Mouse (Mus musculus): ENCODE measurements around the gene Tpcn1.

Tpcn1 gene

DNA sequence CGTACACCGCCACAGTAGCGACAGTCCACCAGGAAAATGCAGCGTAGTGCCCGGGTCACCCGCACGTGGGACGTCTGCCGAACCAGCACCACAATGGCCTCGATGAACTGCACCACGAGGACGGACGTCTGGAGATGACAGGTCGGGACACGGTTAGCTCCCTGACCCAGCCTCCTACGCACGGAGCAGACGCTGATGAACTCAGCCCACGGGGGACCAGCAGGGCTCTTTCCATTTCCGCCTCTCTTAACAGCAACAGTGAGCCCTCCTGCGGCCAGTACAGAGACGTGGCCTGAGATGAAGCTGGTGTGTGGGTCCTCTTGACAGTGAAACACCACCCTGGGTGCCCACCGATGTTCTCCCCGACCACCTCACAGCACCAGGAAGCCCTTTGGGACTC lies 32.6 kb downstream of the Tpcn1 start:
- no peak for DNase-seq

DNA sequence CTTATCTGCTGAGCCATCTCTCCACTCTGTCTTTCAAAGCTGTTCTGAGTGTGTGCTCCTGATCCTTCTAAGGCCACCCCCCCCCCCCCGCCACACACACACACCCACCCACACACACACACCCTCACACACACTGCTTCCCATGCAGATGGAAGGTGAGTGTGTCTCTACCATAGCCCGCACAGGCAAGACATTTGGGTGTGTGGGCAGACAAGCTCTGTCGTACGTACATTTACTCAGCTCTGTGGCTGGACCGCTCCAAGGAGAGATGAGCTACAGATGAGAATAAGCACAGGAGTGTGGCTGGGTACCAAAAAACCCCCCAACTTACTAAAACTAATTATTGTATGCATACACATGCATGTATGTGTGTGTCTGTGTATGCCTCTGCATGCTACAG lies 37.8 kb downstream of the Tpcn1 start:
- no peak for DNase-seq

DNA sequence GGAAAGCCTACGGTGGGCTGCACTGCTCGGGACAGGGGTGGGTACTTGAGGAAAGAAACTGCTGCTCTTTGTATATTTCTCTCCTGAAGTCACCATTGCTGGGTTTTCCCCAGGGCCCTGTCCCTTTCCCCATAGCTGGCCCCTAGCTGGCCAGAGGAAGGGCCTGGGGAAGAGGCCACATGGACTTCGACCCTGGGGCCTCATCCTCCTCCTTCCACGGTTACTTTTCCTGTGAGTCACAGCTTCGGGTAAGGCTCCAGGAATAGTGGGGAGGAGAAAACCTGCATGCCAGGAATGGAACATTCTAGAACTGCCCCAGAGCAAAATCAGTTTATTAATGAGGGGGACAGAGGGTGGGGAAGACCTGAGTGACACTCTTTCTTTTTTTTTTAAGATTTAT lies 38.3 kb downstream of the Tpcn1 start:
- DNase-seq = peak; percentile 55 to 69

DNA sequence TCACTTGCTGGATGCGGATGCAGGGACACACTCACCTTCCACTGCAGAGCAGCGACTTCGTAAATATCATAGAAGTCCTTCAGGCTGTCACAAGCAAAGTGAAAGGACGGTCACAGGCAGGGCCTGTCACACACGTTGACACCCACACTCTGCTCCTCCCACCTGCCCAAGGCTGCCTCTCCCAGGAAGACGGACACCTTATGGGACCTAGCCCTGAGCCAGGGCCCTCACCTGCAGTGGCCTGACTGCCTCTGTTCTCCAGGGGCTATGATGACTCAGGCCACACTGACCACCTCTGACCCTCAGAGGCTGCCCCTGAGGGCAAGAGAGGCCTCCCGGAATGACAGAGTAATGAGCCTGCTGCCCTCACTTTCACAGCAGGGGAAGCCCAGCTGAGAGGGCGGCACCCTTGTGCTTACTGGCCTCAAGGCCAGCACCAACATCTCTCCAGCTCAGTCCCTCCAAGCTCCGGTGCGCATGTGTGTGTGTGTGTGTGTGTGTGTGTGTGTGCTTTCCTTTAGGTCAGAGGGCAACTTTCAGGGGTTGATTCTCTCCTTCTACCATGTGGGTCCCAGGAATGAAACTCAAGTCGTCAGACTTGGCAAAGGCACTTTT lies 40.1 kb downstream of the Tpcn1 start:
- no peak for DNase-seq

DNA sequence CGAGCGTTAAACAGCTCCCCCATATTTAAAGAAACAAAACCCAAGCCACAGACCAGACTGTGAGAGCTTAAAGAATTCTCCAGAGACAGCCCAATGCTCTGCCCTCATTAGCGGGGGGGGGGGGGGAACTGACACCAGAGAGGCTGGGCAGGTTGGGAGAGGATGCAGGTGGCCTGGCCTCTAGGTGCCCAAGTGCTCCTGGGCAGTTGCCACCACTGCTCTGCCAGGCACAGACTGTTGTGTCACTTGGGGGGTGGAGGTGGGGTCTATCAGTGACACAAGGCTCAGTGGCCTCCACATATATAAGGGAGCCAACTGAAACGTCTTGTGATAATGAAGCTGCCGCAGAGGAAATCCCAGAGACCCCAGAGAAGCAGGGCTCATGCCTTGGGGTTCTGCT lies 51.8 kb downstream of the Tpcn1 start:
- DNase-seq = no peak

DNA sequence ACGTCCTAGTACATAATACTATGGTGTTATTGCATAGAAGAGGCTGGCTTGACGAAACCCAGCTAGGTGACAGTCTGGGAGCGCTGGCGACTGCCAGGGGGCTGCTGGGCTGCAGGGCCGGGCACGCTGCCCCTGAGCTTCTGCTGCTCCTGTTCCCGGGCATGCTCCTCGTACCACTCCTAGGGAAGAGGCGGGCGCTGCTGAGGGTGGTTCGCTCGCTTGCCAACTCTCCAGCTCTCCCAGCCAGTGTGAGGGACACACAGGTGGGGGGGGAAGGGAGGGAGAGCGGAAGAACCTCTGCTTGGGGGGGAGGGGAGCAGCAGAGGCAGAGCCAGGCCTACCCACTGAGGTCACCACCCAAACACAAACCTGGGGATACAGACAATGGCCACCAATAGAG lies 52.4 kb downstream of the Tpcn1 start:
- peak in 1 of 2 experiments; percentile 47 for DNase-seq

DNA sequence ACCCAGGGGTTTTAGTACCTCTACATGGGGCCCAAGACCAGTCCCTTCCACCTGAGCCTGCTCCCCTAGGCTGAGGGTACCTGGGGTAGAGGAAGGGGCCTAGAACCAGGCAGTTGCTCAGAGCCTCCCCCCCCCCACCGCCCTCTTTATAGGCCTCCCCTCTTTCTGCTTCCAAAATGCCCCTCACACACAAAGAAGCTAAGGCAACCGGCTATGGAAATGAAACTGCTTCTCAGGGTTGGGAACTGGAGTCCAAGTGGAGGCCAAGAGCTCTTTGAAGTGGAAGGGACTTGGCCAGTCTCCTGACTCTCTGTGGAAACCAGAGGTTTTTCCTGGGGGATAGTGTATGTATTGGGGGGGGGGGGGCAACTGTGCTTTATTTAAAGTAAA lies 53.8 kb downstream of the Tpcn1 start:
- no peak for DNase-seq

DNA sequence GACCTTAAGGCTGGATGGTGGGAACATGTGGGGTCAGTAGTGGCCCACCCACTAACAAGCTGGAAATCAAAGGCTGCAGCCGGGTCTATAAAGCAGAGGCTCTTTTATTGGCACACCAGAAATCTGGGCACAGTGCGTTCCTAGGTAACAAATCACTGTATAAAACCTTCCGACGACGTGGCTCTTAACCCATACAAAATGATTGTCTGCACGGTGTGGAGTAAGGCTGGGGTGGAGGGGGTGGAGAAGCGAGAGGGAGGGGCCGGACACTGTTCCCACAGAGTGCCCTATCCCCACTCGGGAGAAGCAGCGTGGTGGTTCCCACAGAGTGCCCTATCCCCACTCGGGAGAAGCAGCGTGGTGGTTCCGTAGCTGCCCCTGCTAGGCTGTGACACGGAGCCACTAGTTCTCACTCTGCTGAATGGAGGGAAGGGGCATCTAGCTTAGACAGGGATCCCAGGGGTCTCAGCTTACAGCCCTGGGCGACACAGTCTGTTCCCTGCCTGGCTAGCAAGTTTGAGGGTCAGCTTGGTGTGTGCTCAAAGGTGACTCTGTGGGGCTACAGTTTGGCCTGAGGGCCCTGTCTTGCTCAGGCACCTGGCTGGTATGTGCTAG lies 54.3 kb downstream of the Tpcn1 start:
- DNase-seq = no peak

DNA sequence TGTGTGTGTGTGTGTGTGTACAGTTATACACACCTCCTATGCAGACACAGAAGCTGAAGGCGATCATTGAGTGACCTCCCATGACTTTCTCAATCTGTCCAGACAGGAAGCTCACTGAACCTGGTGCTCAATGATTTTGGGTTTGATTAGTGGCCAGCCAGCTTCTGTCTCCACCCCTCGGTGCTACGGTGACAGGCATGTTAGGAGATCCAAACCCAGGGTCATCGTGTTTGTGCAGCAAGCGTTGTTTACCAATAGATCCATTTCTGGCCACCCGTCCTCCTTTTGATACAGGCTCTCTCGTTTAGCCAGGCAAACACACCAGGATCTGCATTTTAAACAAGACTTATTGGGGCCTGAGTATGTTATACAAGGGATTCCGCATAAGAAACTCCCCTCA lies 56.8 kb downstream of the Tpcn1 start:
- no peak for DNase-seq

DNA sequence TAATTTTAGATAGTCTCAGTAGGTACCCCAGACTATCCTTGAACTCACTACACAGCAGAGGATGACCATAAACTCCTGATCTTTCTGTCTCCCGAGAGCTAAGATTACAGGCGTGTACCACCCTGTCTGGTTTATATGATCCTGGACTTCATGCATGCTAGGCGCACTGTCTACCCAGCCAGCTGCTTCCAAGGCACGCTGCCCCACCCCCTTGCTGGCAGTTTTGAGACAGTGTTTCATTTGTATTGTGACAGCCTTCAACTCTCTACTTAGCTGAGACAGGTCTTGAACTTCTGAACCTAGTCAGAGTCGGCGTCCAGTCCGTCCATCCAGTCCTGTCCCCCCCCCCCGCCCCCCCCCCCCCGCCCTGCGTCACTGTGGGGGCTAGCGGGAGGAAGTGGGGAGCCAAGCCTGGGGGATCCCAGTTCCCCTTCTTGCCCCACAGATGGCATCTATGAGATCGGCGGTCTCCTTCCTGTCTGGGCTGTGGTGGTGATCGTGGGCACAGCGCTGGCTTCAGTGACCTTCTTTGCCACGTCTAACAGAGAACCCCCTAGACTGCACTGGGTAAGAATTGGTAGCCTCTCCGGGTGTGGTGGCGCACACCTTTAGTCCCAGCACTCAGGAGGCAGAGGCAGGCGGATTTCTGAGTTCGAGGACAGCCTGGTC lies 61.0 kb downstream of the Tpcn1 start:
- DNase-seq = no peak

DNA sequence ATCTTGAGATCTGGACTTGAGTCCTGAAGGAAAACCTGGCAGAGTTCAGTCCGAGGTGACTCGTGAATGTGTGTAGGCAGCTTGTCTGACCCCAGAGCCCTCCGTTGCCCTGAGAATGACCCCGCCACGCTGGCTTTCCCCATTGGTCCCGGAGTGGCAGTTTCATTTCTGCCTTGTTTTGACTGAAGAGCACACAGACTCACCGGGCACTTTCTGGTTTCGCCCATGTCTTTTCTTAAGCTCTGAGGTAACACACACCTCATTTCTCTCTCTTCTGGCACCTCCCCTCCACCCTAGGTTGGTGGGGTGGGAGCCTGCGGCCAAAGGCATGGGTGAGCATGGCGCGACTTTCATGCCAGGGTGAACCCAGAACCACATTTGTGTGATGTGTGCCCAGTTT lies 62.2 kb downstream of the Tpcn1 start:
- DNase-seq = no peak

DNA sequence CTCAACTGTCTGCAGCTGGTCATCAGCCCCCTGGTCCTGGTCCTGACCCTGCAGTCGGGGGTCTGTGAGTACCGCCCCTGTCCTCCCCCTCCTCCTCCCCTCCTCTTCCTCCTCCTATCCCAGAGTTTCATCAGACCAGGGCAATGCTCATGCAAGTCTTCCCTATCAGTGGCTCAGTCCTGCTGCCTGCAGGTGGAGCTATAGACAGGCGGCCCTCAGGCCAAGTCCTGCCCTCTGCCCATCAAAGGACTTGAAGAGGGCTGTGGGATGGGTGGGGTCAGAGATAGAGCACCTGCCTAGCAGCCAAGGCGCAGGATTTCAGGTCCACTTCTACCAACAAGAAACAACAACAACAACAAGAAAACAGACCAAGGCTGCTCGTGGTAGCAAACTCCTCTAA lies 62.7 kb downstream of the Tpcn1 start:
- peak in 1 of 2 experiments; percentile 44 for DNase-seq

DNA sequence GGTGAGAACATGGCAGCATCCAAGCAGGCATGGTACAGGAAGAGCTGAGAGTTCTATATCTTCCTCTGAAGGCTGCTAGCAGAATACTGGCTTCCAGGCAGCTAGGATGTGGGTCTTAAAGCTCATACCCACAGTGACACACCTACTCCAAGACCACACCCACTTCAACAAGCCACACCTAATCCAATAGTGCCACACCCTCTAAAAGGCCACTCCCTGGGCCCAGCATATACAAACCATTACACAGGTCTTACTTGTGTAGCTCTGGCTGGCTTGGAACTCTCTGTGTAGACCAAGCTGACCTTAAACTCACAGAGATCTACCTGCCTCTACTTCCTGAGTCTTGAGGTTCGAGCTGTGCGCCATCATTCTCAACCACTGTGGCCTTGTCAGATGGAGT lies 63.7 kb downstream of the Tpcn1 start:
- DNase-seq = no peak

DNA sequence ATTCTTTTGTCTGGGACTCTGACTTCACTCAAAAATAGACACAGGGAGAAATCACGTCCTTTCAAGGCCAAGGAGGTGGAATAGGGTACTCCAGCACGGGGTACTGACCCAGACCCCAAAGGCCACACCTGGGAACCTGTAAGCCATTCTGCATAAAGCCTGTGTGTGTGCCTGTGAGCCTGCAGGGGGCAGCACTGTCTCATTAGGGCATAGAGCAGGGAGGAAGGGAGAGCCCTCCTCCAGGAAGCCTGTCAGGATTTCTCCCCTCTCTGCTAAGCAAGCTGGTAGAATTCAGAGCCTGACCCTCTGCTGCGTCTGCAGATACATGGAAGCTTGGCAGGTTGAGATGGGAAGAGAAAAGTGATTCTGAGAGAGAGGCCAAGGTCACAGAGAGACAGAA lies 65.8 kb downstream of the Tpcn1 start:
- peak; percentile 56 to 83 for DNase-seq

DNA sequence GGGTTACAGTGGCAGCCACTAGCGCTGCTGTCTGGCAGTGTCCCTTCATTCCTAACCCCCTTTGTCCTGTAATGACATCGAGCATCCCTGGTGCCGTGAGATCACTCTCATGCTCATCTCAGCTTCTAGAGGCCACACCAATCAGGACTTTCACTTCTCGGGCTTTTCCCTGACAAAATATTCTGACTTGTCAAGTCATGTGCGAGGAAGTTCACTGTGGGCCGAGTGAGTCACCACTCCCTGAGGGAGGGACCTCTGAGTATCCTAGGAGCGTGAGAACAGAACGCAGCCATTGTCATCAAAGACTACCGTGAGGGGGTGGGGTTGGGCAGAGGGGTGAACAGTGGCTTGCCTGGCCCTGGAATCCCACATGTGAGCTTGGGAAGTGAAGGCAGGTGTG lies 70.9 kb downstream of the Tpcn1 start:
- DNase-seq = peak; percentile 47 to 53

DNA sequence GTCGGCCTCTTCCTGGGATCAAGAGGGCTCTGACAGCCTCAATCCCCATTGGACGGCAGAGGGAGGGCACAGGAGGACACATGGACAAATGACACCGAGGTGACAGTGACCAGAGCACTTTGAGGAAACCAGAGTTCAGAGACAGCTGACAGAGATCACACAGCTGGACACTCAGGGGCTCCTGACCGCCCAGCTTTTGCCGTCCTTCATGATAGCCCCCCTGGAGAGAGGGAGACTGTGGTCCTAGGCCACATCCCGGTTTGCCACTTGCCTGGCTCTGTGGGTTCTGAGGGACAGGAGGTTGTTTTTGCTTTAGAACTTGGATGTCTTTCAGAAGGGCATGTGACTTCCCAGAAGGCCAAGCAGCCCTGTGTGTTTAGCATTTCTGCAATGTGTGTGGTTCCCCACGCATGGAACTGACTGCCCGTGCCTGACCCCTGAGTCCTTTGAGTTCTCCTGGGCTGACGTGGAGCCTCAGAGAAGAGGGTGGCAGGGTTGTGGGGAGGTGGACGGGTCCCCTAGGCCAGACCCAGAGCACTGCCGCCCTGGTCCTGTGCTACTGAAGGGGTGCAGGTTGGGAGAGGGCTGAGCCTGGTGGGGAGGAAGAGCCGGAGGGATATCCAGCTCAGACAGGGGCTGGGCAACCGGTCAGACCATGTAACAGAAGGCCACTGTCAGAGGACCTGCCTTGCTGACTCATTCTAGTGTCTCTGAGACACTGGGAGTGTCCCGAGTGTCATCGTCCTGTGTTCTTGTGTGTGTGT lies 72.1 kb downstream of the Tpcn1 start:
- peak; percentile 73 to 85 for DNase-seq

DNA sequence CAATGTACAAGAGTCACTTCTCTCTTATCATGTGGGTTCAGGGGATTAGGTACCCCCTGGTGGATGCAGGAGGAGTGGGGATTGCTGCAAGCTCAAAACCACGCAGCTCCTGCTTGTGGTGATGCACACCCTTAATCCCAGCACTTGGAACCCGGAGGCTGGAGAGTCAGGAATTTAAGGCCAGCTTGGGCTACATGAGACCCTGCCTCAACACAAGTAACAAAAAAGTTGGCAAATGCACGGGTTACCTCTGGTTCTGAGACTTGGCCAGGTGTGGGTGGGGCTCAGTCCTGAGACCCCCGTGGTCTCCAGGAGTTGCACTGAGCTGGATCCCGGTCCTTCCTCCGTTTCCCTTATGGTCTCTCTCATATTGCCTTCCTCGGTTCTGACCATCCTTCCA lies 73.0 kb downstream of the Tpcn1 start:
- DNase-seq = no peak

DNA sequence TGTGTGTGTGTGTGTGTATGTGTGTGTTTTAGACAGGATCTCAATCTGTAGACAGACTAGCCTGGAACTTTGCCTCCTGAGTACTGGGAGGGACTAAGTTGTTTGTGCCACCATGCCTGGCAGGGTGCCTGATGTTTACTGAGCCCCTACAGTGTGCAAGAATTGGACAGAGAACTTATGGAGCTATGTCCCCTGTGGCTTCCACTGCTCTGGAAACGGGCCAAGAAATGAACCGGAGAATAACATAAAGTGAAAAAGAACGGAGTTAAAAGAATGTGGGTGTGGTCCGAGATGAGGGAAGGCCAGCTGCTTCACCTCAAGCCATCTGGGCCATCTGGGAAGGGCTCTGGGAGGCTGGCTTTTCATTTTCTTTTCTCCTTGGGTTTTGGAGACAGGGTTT lies 73.7 kb downstream of the Tpcn1 start:
- peak; percentile 58 to 69 for DNase-seq

DNA sequence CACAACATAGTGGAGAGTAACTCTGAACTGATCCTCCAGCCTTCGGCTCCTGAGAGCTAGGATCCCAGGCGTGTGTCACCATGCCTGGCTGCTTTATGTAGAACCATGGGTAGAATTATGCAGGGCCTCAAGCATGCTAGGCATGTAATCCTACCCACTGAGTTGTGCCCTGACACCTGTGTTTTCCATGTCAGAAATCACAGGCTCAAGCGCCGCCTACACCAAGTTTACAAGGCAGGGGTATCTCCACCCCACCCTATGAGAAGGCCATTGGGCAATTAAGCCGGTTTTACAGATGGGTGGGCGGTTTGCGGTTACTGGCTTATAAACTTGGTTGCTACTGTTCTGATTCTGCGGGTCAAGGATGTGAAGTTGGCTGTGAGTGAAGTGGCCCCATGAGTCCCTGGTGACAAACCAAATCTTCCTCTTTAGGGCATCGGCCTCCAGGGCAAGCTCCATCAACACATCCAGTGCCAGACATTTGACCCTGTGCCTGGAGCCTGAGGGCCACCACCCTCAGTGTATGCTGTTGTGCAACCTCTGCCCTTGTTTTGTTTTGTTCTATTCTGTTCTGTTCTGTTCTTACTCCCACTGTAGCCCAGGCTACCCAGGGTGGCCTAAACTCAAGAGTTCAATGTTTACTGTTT lies 74.3 kb downstream of the Tpcn1 start:
- peak in 1 of 2 experiments; percentile 32 for DNase-seq

DNA sequence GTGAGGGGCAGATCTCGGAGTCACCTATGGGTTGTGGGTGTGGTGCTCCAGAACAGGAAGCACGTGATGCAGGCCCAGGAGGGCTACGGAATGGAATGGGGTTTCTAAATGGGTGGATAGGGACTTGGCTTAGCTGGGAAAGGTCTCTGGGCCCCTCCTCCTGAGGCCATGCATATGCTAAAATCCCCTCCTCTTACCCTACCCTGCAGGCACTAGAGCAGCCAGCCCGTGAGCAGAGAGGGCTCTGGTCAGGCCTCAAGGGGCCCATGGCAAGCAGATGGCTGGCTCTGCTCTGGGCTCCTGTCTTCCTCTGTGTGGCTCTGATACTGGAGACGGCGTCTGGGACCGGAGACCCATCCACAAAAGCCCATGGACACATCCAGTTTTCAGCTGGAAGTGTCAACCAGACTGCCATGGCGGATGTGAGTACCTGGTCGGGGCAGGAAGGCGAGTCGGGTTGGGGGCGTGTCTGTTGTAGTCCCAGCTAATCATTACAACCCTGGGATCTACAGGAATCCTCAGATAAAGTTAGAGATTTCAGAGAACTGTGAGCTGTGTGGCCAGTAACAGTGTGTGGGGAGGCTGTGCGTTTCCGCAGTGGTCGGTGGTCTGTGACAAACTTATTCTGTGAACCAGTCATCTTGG lies 75.4 kb downstream of the Tpcn1 start:
- peak in 1 of 2 experiments; percentile 47 for DNase-seq

DNA sequence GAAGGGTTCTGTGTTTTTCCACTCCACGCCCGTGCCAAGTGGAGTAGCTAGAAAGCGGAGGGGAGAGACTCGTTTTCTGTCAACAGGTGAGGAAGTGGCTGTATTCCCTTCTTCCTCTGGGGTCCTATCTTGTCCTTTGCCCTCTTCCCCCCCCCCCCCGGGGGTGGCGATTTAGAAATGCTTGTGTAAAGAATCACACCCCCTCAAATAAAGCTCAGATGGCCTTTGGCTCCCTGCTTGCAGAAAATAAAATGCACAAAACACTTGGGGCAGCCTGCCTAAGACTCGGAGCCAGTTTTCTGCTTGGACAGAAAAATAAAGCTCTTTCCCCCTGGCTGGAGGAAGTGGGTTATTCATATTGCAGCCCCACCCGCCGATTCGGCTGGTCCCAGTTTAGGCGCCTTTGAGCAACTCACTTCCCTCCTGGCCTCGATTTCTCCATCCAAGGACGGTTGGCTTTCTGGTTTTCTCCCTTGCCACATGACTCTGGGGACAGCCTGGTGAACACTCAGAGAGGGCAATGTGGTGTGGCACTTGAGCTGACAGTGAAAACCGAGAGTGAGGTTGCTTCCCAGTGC lies 76.7 kb downstream of the Tpcn1 start:
- DNase-seq = peak in 1 of 2 experiments; percentile 44

DNA sequence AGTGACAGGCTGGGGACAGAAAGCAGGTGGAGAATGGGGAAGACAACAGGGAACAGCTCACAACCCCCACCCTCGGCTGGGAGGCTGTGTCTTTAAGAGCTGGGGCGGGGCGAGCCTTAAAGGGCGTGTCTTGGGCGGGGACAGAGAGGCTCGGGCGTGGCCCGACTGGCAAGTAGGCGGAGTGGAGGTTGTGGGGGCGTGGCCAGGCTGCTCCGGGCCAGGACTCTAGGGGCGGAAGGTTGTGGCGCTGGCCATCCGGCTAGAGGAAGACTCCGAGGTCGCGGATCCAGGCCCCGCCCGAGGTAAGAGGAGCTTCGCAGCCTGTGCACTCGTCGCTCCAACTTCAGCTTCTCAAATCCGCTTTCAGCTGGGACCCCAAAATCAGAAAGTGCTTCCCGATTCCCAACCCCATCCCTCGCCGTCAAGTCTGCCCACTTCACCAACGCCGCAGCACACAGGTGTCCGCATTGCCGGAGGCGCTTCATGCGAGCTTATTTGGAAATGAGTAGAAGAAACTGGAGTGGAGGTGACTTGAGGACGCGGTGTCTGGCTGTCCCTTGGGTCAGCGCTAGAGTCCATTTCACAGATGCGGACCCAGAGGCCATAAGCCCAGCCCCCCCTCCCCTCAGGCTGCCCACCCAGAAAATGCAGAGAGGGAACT lies 77.4 kb downstream of the Tpcn1 start, which contains the start of gene Slc8b1:
Gene Slc8b1, plus strand, starts transcription at position 187 of the 661 bp plus-strand sequence.
- peak; percentile 98 to 99 for DNase-seq
